Mouse (Mus musculus): ENCODE results near the gene Rps6ka4. TPM values are rescaled to one million over a fixed set of nuclear protein-coding genes. Genes with fewer than 3 reads are reported as not detected.
A peak's percentile ranks its signal among the peaks of the same experiment; 100 is the strongest.

Gene Rps6ka4
- polyA plus RNA-seq, 1 experiment from 2014 or later = 13.9 TPM

GRCm38 (mm10) chr19:6869355-6869754 lies 28.9 kb upstream of the Rps6ka4 start:
- ATAC-seq (ENCODE audit: insufficient number of reproducible peaks, insufficient read depth, low FRiP score, low read depth) = no peak
- peak overlapping the region; percentile 29 to 45; a peak in 1 of 4 replicates for H3K27ac ChIP-seq (replicated peaks in 1 of 2; ENCODE audit: control insufficient read depth in 1 of 2, insufficient read depth in 1 of 2, low read depth in 2 of 2, low read length in 2 of 2)

DNA sequence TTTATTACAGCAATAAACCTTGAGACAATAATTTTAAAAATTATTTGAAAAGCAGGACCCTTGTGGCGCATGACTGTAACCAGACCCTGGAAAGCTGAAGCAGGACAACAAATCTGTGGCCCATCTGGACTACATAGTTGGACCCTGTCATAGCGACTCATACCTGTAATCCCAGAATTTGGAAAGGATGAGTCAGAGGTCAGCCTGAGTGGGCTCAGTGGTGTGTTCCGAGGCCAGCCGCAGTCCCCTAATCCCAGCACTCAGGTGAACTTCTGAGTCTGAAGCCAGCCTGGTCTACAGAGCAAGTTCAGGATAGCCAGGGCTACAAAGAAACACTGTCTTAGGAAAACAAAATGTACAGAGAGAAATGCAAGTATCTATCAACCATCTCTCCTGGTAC lies 21.0 kb upstream of the Rps6ka4 start:
- Histone ChIP-seq H3K27me3 (ENCODE audit: control insufficient read depth, insufficient read depth, low read length) (no peaks in the 10 kb centered on the region), H3K36me3 (ENCODE audit: control insufficient read depth, insufficient read depth, low read length) (no peaks in the 10 kb centered on the region), H3K4me3 (ENCODE audit: control insufficient read depth in 1 of 2, insufficient read depth in 1 of 2, low read depth in 1 of 2, low read length in 2 of 2) (no peak overlapping the region), H3K9ac (ENCODE audit: low read length) (no peak overlapping the region), H3K9me3 (ENCODE audit: control insufficient read depth, low read length) (no peaks in the 10 kb centered on the region), H3K4me1 (ENCODE audit: control insufficient read depth in 2 of 2, insufficient read depth in 2 of 2, low read length in 2 of 2) (peaks cover under 1% of the 10 kb centered on the region in 2 experiments; a peak in 2 of 4 replicates), H3K4me2 (ENCODE audit: low read length) (no peak overlapping the region), H3K27ac (replicated peaks in 1 of 2; ENCODE audit: control insufficient read depth in 1 of 2, insufficient read depth in 1 of 2, low read depth in 2 of 2, low read length in 2 of 2) (no peak overlapping the region)
- WGBS = 89% methylated on average over 4 of the region's 4 CpGs
- ATAC-seq (ENCODE audit: insufficient number of reproducible peaks, insufficient read depth, low FRiP score, low read depth) = no peak

More at GRCm38 (mm10) chr19:6869355-6869754, 28.9 kb upstream of the Rps6ka4 start:
- Histone ChIP-seq H3K9ac (ENCODE audit: low read length) (peak overlapping the region; percentile 60), H3K9me3 (ENCODE audit: control insufficient read depth, low read length) (no peaks in the 10 kb centered on the region), H3K36me3 (ENCODE audit: control insufficient read depth, insufficient read depth, low read length) (no peaks in the 10 kb centered on the region), H3K27me3 (ENCODE audit: control insufficient read depth, insufficient read depth, low read length) (no peaks in the 10 kb centered on the region), H3K4me2 (ENCODE audit: low read length) (peak overlapping the region; percentile 62), H3K4me1 (ENCODE audit: control insufficient read depth in 2 of 2, insufficient read depth in 2 of 2, low read length in 2 of 2) (no peaks in the 10 kb centered on the region), H3K4me3 (ENCODE audit: control insufficient read depth in 1 of 2, insufficient read depth in 1 of 2, low read depth in 1 of 2, low read length in 2 of 2) (peak overlapping the region; percentile 20; a peak in 3 of 4 replicates)
- 2% methylated on average over 5 of the region's 5 CpGs for WGBS

- Histone ChIP-seq H3K36me3 (ENCODE audit: control insufficient read depth, insufficient read depth, low read length) (no peaks in the 10 kb centered on the region), H3K4me2 (ENCODE audit: low read length) (no peak overlapping the region), H3K27ac (replicated peaks in 1 of 2; ENCODE audit: control insufficient read depth in 1 of 2, insufficient read depth in 1 of 2, low read depth in 2 of 2, low read length in 2 of 2) (no peak overlapping the region), H3K4me3 (ENCODE audit: control insufficient read depth in 1 of 2, insufficient read depth in 1 of 2, low read depth in 1 of 2, low read length in 2 of 2) (no peak overlapping the region), H3K4me1 (ENCODE audit: control insufficient read depth in 2 of 2, insufficient read depth in 2 of 2, low read length in 2 of 2) (peaks cover 5% of the 10 kb centered on the region in 2 experiments; a peak in 3 of 4 replicates), H3K9ac (ENCODE audit: low read length) (no peak overlapping the region), H3K9me3 (ENCODE audit: control insufficient read depth, low read length) (no peaks in the 10 kb centered on the region), H3K27me3 (ENCODE audit: control insufficient read depth, insufficient read depth, low read length) (peaks cover 4% of the 10 kb centered on the region; the same call in 1 of the 2 replicates)
- no peak for ATAC-seq (ENCODE audit: insufficient number of reproducible peaks, insufficient read depth, low FRiP score, low read depth)
- WGBS = 81% methylated on average over 6 of the region's 6 CpGs
Observed at GRCm38 (mm10) chr19:6860706-6861105, 20.3 kb upstream of the Rps6ka4 start.

GRCm38 (mm10) chr19:6859971-6860370 lies 19.5 kb upstream of the Rps6ka4 start:
- 80% methylated on average over 3 of the region's 3 CpGs for WGBS
- Histone ChIP-seq H3K27ac (replicated peaks in 1 of 2; ENCODE audit: control insufficient read depth in 1 of 2, insufficient read depth in 1 of 2, low read depth in 2 of 2, low read length in 2 of 2) (no peak overlapping the region), H3K4me1 (ENCODE audit: control insufficient read depth in 2 of 2, insufficient read depth in 2 of 2, low read length in 2 of 2) (peaks cover 11 to 12% of the 10 kb centered on the region in 2 experiments; a peak in 3 of 4 replicates), H3K4me3 (ENCODE audit: control insufficient read depth in 1 of 2, insufficient read depth in 1 of 2, low read depth in 1 of 2, low read length in 2 of 2) (no peak overlapping the region), H3K4me2 (ENCODE audit: low read length) (no peak overlapping the region), H3K9me3 (ENCODE audit: control insufficient read depth, low read length) (no peaks in the 10 kb centered on the region), H3K36me3 (ENCODE audit: control insufficient read depth, insufficient read depth, low read length) (no peaks in the 10 kb centered on the region), H3K27me3 (ENCODE audit: control insufficient read depth, insufficient read depth, low read length) (peaks cover 5% of the 10 kb centered on the region), H3K9ac (ENCODE audit: low read length) (no peak overlapping the region)
- no peak for ATAC-seq (ENCODE audit: insufficient number of reproducible peaks, insufficient read depth, low FRiP score, low read depth)

DNA sequence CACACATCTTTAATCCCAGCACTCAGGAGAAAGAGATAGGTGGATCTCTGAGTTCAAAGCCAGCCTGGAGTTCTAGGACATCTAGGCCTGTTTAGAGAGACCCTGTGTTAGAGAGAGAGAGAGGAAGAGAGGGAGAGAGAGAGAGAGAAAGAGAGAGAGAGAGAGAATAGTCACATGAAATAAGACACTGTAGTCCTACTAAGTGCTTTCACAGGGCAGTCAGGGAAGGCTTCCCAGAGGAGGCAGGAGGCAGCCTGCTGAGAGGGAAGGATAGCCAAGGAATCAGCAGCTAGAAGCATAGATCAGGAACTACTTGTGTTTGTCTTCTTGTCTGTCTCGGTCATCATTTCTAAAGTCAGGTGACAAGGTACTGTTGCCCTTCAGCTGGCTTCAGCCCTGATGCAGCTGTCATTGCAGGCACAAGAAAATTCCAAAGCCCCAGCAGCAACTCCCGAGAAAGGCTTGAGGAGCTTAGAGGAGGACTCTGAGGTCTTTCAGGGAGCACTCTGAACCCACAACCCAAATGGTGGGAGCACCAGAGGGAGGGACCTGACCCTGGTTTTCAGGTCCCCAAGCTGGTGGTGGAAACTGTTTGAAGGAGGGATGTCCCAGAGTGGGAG lies 18.7 kb upstream of the Rps6ka4 start:
- no peak overlapping the region for H3K4me3 ChIP-seq (ENCODE audit: control insufficient read depth in 1 of 2, insufficient read depth in 1 of 2, low read depth in 1 of 2, low read length in 2 of 2)
- no peak overlapping the region for H3K9ac ChIP-seq (ENCODE audit: low read length)
- no peak for ATAC-seq (ENCODE audit: insufficient number of reproducible peaks, insufficient read depth, low FRiP score, low read depth)
- 70% methylated on average over 2 of the region's 2 CpGs for WGBS
- H3K4me2 ChIP-seq (ENCODE audit: low read length) = no peak overlapping the region
- peaks cover 13 to 15% of the 10 kb centered on the region in 2 experiments; a peak in 3 of 4 replicates for H3K4me1 ChIP-seq (ENCODE audit: control insufficient read depth in 2 of 2, insufficient read depth in 2 of 2, low read length in 2 of 2)
- H3K27ac ChIP-seq (replicated peaks in 1 of 2; ENCODE audit: control insufficient read depth in 1 of 2, insufficient read depth in 1 of 2, low read depth in 2 of 2, low read length in 2 of 2) = no peak overlapping the region
- no peaks in the 10 kb centered on the region for H3K36me3 ChIP-seq (ENCODE audit: control insufficient read depth, insufficient read depth, low read length)
- H3K27me3 ChIP-seq (ENCODE audit: control insufficient read depth, insufficient read depth, low read length) = peaks cover 13% of the 10 kb centered on the region
- no peaks in the 10 kb centered on the region for H3K9me3 ChIP-seq (ENCODE audit: control insufficient read depth, low read length)

DNA sequence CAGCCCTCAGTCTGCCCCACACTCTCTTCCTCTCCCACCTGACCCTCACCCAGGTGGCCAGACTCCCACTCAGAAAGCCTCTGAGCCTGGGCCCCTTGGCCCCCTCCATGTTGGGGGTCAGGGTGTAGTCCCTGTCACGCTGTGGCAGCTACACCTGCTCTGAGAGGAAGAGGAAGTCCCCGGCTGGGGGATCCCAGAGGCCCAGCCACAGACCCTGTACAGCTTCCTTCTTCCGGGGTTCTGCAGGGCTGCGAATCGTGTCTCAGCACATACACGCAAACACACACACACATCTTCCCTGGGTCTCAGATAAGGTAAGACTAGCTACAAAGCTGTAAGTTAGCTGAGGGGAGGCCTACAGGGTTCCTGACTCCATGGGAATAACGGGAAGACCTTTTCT lies 17.6 kb upstream of the Rps6ka4 start, which contains the start of gene Ccdc88b:
TSS of gene Ccdc88b (minus strand) at position 181 of the 400 bp plus-strand sequence.
- H3K27ac ChIP-seq (replicated peaks in 1 of 2; ENCODE audit: control insufficient read depth in 1 of 2, insufficient read depth in 1 of 2, low read depth in 2 of 2, low read length in 2 of 2) = no peak within 1 kb of the TSS
- no peak within 1 kb of the TSS for H3K4me2 ChIP-seq (ENCODE audit: low read length)
- no peak for ATAC-seq (ENCODE audit: insufficient number of reproducible peaks, insufficient read depth, low FRiP score, low read depth)
- peaks cover 13 to 15% of the 10 kb centered on the region in 2 experiments; a peak in 3 of 4 replicates for H3K4me1 ChIP-seq (ENCODE audit: control insufficient read depth in 2 of 2, insufficient read depth in 2 of 2, low read length in 2 of 2)
- H3K9me3 ChIP-seq (ENCODE audit: control insufficient read depth, low read length) = no peaks in the 10 kb centered on the region
- 72% methylated on average over 7 of the region's 7 CpGs for WGBS
- H3K9ac ChIP-seq (ENCODE audit: low read length) = no peak within 1 kb of the TSS
- H3K36me3 ChIP-seq (ENCODE audit: control insufficient read depth, insufficient read depth, low read length) = no peaks in the 10 kb centered on the region
- no peak within 1 kb of the TSS for H3K4me3 ChIP-seq (ENCODE audit: control insufficient read depth in 1 of 2, insufficient read depth in 1 of 2, low read depth in 1 of 2, low read length in 2 of 2)
- peaks cover 17% of the 10 kb centered on the region for H3K27me3 ChIP-seq (ENCODE audit: control insufficient read depth, insufficient read depth, low read length)

- H3K27ac ChIP-seq (replicated peaks in 1 of 2; ENCODE audit: control insufficient read depth in 1 of 2, insufficient read depth in 1 of 2, low read depth in 2 of 2, low read length in 2 of 2) = no peak overlapping the region
- peaks cover 13 to 15% of the 10 kb centered on the region in 2 experiments; a peak in 3 of 4 replicates for H3K4me1 ChIP-seq (ENCODE audit: control insufficient read depth in 2 of 2, insufficient read depth in 2 of 2, low read length in 2 of 2)
- WGBS = 68% methylated on average over 9 of the region's 9 CpGs
- H3K27me3 ChIP-seq (ENCODE audit: control insufficient read depth, insufficient read depth, low read length) = peaks cover 17% of the 10 kb centered on the region
- no peak overlapping the region for H3K4me2 ChIP-seq (ENCODE audit: low read length)
- ATAC-seq (ENCODE audit: insufficient number of reproducible peaks, insufficient read depth, low FRiP score, low read depth) = no peak
- no peak overlapping the region for H3K4me3 ChIP-seq (ENCODE audit: control insufficient read depth in 1 of 2, insufficient read depth in 1 of 2, low read depth in 1 of 2, low read length in 2 of 2)
- H3K36me3 ChIP-seq (ENCODE audit: control insufficient read depth, insufficient read depth, low read length) = no peaks in the 10 kb centered on the region
- no peaks in the 10 kb centered on the region for H3K9me3 ChIP-seq (ENCODE audit: control insufficient read depth, low read length)
- no peak overlapping the region for H3K9ac ChIP-seq (ENCODE audit: low read length)
Observed at GRCm38 (mm10) chr19:6857391-6858005, 17.1 kb upstream of the Rps6ka4 start.
